Mouse (Mus musculus) thymus, postnatal 4 days (tissue): ENCODE measurements around the gene Otc.

Experiments
- DNase-seq: peaks from one replicate; pipeline ENCODE4 v3.0.0; 2021

Gene Otc

DNA sequence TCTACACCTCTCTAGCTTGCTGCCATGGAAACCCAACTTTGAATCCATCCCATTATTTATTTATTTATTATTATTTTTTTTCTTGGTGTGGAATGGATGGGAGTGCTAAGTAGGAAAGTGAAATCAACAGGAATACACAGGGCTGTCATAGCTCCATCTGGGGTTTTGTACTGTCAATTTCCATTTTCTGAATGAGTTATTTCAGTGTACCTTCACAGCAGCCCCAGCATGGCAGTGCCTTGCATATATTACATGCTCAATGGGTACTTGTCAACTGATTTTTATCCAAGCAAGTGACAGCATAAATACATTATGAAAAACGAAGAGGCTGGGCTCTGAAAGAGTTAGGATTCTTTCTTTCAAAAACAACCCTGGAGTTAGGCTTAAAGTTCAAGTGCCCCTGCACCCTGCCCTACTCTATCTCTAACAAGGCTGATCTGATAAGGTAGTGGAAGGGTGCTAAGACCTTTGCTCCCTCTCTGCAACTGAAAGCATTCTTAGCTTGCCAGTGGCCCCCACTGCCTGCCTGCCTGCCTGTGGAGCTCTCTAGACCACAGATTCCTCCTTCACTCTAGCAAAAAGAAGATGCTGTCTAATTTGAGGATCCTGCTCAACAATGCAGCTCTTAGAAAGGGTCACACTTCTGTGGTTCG, at the start of gene Otc:
Gene Otc (plus strand): TSS at position 454 of the 653 bp plus-strand sequence.
- DNase-seq, result no peak

DNA sequence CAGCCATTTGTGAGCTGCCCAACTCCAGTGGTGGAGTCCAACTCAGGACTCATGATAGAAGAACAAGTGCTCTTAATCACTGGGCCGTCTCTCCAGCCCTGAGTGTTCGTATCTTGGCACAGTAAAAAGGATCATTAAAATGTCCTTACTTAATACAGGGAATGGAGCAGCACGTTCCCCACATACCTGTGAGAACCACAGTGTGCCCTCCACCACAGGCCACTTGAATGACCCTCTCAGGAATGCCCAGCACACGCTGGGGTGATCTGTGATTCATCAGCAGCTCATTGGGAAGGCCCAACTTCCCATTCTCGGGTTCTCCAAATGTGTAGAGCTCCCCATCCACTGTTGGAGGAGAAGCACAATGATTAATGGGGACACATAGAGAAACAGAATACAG, 46.2 kb upstream of the Otc start:
- no peak for DNase-seq

DNA sequence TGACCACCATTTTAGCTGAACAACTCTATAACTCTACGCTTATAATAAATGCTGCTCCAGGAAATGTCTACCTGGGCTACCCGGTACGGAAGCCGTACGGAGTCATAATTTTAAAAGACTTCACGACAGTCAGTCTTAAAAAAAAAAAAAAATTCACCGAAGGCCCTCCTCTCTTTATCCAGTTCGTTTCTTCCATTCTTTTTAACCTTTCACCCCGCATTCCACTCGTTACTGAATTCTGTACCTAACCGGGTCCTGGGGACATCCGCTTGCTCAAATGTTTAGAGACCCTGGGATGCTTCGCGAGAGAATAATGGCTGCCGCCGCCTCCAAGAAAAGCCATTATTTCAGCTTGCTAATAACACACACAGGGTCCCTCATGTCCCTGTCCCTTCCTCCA, 36.1 kb upstream of the Otc start:
- no peak for DNase-seq

DNA sequence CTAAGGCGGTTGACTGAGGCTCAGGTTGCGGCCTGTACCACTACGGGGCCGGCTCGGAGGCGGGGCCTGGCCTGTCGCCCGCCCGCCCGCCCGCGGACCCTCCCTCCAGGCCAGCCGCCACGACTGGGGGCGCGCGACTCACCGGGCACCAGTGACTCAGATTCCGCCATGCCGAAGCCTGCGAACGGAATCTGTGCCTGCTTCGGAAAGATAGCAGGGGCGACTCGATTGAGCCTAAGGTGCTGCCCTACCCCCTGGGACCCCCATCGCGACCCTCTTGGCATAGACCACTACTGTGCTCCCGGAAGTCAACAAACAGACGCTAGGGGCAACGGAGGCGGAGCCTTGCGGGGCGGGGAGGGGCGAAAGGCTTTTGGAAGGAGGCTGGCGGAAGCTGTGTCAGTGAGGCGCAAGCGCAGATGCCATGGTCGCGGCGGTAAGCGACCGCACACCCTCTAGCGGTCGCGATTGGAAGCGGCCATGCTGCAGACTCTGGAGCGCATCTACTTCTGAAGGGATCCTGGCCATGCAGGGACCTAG, 35.6 kb upstream of the Otc start, which contains the start of gene Rpgr:
Gene Rpgr (minus strand): TSS at position 511 of the 540 bp plus-strand sequence.
- DNase-seq, result peak; percentile 93

DNA sequence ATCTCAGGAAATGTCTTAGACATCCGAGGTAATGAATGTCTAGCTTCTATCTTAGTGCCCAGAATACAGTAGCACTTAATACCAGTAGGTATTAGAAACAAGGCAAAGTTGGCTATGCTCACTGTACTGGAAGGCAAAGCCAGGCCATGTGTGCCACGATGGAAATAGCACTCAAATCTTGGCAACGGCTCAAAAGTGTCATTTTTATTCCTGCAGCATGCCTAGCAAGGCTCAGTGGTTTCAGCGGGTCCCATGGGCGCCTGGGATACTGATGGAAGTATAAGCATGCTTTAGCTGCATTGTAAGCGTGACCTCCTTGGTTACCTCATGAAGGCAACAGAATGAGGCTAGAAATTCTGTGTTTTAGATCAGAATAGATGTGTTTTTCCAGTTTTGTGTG, 32.8 kb upstream of the Otc start:
- no peak for DNase-seq

DNA sequence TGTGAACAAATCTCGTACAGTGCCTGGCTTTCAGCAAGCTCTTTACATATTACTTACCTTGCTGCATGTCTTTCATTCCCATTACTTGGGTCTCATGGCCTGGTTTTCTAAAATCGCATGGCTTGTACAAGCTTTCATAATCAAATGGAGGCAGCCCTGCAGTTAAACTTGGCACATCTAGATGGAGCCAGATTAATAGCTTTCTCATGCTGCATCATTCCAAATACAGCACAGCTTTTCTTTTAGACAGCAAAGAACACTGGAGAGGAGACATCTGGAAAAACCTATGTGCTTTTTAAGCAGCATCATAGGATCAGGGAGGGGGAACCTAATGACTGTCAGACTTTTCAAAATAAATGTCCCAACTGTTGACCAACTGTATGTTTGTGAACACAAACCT, 19.1 kb upstream of the Otc start:
- DNase-seq, result no peak

DNA sequence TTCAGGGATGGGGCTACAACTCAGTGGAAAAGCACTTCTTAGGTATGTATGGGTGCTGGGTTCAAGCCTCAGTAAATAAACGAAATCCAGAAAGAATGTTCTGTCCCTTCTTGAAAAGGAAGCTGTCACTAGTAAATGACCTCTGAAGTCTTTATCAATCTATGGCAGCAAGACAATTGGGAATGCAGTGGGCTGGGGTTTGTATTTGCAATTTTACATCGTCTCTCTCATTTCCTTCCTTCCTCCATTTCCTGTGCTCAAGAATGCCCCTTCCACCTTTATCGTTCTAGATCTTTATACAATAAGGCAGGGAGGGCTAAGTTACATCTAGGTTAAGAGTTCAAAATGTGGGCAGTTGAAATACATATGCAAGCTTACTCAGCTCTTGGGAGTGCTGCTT, 17.5 kb upstream of the Otc start:
- no peak for DNase-seq

DNA sequence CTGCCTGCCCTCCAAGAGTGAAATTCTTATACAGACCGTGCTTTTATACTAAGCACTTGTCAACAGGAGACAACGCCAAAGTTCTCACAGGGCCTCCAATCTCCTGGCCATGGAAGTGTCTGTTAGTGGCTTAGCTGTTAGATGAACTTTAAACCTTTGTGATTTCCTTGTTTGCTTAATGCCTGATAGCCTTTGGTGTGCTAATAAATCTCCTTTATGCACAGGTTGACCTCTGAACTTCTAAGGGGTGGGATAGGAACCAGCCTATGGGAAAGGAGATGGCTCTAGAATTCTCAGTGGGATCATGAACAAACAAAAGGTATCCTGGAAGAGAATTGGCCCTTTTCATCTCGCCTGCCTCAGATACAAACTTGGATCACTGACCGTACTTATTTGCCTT, 12.6 kb upstream of the Otc start:
- no peak for DNase-seq

DNA sequence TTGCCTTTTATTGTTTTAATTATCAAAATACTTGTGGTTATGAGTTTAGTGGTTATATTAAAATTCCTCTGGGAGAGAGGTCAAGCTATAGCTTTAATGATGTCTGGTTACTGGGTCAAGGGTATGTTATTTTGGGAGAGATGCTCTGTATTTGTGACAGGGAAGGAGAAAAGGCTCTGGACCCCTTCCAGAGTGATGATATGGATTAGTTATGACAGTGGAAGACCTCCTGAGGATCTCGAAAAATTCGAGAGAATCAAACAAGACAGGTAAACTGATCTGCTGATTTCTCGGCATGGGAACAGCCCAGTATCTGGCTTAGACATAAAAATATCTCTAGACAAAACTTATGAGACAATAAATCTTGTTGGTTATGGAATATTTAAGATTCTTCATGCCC, 8.2 kb upstream of the Otc start:
- DNase-seq, result no peak

DNA sequence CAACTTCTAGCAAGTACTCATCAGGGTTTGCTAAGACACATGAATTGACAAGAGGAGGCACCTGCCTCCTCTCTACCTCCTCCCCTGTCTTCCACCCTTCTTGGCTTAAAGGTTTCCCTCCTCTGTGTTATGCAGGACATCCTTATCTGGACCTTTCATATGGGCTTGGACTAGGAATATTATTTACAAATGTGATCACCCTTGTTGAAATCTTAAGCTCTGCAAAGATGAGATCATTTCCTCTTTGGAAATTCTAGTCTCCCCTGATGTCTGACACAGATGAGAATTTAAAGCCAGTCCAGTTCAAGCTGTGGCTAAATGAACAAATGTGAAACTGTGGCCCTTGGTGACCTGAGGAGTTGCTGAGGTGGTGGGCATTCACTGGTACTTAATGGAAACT, 748 bp upstream of the Otc start:
- DNase-seq, result no peak

DNA sequence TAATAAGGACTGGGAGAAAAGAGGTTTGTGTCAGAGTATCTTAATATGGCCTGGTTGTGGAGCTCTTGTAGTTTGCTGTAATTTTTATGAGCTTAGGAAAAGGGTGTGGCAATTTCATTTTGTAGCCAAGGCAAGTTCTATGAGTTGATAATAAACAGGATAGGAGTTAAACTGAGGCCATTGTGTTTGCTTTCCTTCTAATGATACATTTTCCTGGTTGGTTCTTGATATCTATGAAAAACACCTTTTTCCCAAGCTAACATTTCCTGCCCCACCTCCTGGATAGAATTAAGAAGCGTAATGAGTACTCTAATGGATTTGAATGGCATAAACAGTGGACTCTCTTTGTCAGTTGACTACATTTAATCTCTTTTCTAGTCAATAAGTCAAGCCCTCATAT, 5.7 kb downstream of the Otc start:
- DNase-seq, result no peak

DNA sequence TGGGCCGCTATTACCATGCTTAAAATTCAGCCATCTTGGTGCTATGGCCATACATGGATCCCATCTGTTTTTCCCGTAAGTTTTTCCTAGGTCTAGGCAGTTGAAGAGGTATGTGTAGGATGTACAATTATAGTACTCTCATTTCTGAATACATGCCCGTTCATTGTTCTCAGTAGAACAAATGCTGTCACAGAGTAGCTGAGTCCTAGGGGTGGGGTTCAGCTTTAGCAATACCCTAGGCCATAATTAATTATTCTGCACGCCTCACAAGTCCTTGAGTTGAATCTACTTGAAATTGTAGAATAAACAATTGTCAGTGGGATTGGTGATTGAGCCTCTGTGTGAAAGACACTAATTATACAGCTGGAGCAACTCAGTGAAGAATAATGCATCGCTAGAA, 6.2 kb downstream of the Otc start:
- no peak for DNase-seq

DNA sequence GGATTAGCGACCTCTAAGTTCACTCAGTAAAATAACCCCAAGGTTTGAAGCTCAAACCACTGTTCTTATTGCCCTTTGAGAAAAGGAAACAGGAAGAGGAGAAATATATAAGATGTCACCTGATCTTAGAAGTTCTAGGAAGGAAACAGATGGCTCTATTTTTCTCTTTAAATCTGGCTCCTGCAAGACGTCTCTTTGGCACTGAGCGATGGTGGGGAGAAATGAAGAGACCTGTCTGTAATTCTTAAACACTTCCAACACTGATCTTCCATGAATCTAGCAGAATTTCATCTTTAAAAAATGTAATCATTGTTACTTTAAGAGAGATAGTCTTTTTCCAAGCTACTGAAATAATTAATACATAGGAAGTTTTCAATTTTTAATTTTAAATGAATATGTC, 16.2 kb downstream of the Otc start:
- DNase-seq, result no peak

DNA sequence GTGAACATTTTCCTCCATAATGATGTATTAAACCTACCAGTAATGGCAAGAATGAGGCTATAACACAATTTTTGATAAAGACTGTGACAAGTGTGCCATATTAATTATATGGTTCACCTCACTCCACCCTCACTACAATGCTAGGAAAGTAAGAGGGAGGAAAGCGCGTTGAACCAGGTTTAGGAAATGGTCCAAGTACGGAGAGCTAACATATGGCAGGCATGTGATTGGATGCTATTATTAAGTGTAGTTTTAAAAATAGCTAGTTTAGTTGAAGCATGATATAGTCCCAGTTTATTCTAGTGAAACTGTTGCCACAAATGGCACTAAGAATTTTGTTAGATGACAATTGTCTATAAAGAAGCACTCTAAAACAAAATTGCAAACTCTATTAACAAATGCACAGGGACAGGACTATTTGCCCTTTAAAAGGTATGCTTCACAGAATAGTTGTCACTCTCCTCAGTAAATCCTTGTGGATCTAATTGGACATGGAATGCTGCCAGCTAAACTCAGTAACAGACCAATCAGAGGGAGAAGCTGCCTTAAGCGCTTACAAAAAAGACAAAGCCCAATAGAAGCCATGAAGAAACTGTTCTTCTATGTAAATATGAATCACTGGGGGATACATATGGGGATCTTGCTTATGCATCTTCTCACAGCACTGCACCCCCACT, 16.8 kb downstream of the Otc start:
- no peak for DNase-seq

DNA sequence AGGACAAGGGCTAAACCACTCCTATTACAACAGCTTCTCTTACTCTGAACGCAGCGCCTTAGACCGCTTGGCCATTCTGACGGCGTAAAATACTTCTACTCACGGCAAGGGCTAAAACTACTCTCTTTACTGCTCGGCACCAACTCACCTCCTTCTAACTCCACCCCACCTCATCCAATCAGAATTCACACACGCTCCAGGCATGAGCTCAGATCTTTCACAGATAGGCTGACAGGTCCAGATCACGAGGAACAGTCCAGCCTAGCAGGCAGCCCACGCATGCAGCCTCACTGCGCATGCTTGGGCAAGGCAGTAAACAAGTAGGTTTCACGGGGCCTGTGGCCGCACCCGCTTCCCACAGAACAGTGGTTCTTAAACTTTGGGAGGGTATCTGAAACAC, 45.2 kb downstream of the Otc start:
- DNase-seq, result no peak

DNA sequence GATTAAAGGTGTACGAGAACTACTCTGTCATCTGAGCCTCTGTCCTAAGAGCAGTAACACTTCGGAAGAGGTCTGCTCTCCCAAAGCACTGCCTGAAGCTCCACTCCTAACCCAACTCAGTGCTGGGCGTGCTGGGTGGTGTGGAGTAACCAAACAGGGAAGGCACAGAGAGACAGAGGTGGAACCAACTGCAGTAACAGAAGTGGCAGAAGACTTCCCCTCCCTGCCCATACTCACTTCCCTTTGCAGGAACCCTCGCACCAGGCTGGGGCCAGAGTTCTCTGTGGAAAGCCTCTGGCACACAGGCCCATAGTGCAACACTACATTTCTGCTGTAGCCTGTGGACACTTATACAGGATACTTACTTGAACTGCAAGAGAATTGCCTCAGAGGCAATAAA, 66.1 kb downstream of the Otc start:
- no peak for DNase-seq

DNA sequence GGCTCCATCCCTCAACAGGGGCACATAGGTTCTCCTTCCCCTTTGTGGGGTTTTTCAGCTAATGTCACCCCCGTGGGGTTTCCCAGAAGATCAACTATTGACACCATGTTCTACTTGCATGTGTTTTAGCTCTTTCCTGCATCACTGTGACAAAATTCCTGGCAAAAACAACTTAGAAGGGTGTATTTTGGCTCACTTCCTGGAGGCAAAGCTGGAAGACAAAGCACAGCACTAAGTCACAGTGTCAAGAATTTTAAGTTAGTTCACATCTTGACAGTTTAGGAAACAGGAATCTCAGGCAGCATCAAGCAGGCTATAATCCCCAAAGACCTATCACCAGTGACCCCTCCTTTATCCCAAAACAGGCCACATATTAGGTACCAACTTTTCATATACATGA, 78.1 kb downstream of the Otc start:
- no peak for DNase-seq

DNA sequence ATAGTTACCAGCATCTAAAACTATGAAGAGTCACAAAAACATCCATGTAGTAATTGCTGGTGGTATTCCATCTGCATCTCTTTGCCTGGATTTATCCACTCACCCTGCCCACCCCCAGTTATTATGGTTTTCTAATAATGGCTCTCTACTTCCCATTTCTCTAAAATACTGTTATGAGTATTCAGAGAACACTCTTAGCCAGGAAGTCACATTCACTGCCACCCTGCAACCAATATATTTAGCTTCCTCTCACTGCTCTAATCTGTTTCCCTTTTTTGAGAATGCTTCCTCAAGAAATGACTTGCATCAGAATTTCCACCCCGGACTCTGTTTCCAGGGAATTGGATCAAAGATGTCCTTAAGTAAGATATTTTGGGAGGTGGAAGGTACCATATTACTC, 79.6 kb downstream of the Otc start:
- DNase-seq, result no peak

DNA sequence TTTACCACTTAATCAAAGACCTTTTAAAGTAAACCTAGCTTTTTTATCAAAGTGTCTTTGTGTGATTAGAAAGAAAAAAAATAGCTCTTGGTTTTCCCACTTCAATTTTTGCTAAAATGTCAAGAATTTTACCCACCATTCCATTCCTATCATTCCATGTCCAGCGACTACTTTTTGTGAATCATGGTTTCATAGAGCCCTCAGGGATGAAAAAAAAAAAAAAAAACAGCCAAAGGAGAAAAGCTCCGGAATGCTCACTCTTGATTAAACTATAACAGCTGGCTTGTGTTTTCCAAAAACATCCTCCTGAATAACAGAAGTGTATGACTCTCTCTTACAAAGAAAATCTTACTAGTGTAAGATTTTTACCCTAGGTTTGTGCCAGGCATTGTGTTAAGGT, 84.7 kb downstream of the Otc start:
- no peak for DNase-seq

DNA sequence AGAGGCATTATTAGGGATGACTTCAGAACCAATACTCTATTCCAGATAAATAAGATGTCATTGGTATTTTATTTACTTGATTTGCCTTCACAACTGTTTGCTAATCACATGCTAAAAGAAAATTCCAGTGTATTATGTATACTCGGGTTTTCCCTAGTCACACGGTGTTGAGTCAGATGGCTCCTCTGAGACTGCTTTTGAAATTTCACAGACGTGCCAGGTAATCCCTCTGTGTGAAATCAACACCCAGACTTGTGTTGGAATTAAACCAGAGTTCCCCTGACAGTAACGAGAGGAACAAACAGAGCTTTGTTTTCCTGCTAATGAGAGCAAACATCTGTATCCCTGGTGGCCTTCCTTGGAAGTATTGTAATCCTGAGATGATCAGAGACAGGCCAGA, 103.8 kb downstream of the Otc start:
- DNase-seq, result no peak
